Mouse (Mus musculus): Measurements from ENCODE around the gene Etfa.

- no peak for TF ChIP-seq CTCF (IDR thresholded peaks at IDR 0.05; ENCODE audit: control insufficient read depth, insufficient read depth, low read length)
- TF ChIP-seq POLR2A (IDR thresholded peaks at IDR 0.05; ENCODE audit: borderline replicate concordance, control insufficient read depth, low read depth, low read length), result no peak
Measured at GRCm38 (mm10) chr9:55542366-55543325, 30.6 kb upstream of the Etfa start.

Measured in bone marrow, adult 2 months (tissue).